Mouse (Mus musculus) CH12.LX (cell line): ENCODE measurements around the gene Tcte1. TPM values are rescaled to one million over a fixed set of nuclear protein-coding genes. Genes with fewer than 3 reads are reported as not detected.
A peak's percentile ranks its signal among the peaks of the same experiment; 100 is the strongest.

Experiments
- DNase-seq: peaks from one replicate; pipeline ENCODE4 v3.0.0-alpha.2; 2013; ENCODE audit errors: extremely low read depth
- H3K27ac ChIP-seq: 2 replicates; pipeline ENCODE4 v1.5.1; 2012; ENCODE audit warnings: low read depth, mild to moderate bottlenecking, control low read depth, moderate library complexity; ENCODE audit not compliant: insufficient read depth
- H3K27me3 ChIP-seq: replicated peaks from 2 replicates; pipeline ENCODE3; 2012; ENCODE audit warnings: inconsistent platforms
- H3K36me3 ChIP-seq, 2 experiments: replicated peaks in 1 of 2; 2 replicates each; pipeline versions ENCODE3 to v1.6.1; 2012; ENCODE audit warnings: inconsistent platforms in 1 of 2, low read length in 1 of 2, mild to moderate bottlenecking in 1 of 2, mixed read lengths in 1 of 2, moderate library complexity in 1 of 2; ENCODE audit not compliant: control insufficient read depth in 1 of 2, insufficient read depth in 1 of 2
- H3K4me1 ChIP-seq, 2 experiments: 2 replicates each; pipeline ENCODE4 v1.6.1; 2012; ENCODE audit warnings: inconsistent platforms in 1 of 2, moderate library complexity in 1 of 2; ENCODE audit not compliant: insufficient read depth in 2 of 2, control insufficient read depth in 1 of 2
- H3K4me2 ChIP-seq: 2 replicates; pipeline ENCODE4 v1.6.1; 2012; ENCODE audit warnings: low read depth, mild to moderate bottlenecking, control low read depth; ENCODE audit not compliant: poor library complexity, insufficient read depth, severe bottlenecking
- H3K4me3 ChIP-seq, 3 experiments: fragments of 150-350 bp in 1 of 3; sonication (generic) in 1 of 3; replicated peaks in 1 of 3; 2 replicates each; pipeline versions ENCODE3 to v1.5.1; 2011 to 2012; ENCODE audit warnings: low read depth in 2 of 3, low read length in 2 of 3, mild to moderate bottlenecking in 2 of 3, moderate library complexity in 2 of 3, control low read depth in 1 of 3, improper control_type of control experiment in 1 of 3, inconsistent platforms in 1 of 3, mixed read lengths in 1 of 3; ENCODE audit not compliant: poor library complexity in 1 of 3
- H3K79me2 ChIP-seq: replicated peaks from 2 replicates; pipeline ENCODE4 v1.6.1; 2012; ENCODE audit warnings: mild to moderate bottlenecking, moderate library complexity; ENCODE audit not compliant: control insufficient read depth, poor library complexity, insufficient read depth, severe bottlenecking; ENCODE audit errors: extremely low read depth
- H3K9ac ChIP-seq: 2 replicates; pipeline ENCODE4 v1.6.1; 2012; ENCODE audit warnings: low read depth, mild to moderate bottlenecking, control low read depth, moderate library complexity; ENCODE audit not compliant: insufficient read depth
- H3K9me3 ChIP-seq: replicated peaks from 2 replicates; pipeline ENCODE3; 2012; ENCODE audit warnings: low read length, inconsistent platforms, mixed read lengths
- BHLHE40 ChIP-seq: IDR thresholded peaks from 2 replicates; pipeline ENCODE4 v1.6.1; 2011; ENCODE audit warnings: mild to moderate bottlenecking, low read depth, low read length, improper control_type of control experiment
- CHD2 ChIP-seq: IDR thresholded peaks from 2 replicates; pipeline ENCODE4 v1.6.1; 2011; ENCODE audit warnings: low read length, improper control_type of control experiment
- CTCF ChIP-seq, 2 experiments: IDR thresholded peaks in 1 of 2; conservative IDR thresholded peaks in 1 of 2; 2 replicates each; pipeline ENCODE4 v1.5.1; 2011 to 2012; ENCODE audit warnings: low read depth in 2 of 2, low read length in 2 of 2, improper control_type of control experiment in 1 of 2, inconsistent platforms in 1 of 2, mild to moderate bottlenecking in 1 of 2, moderate library complexity in 1 of 2
- ELF1 ChIP-seq: IDR thresholded peaks from 2 replicates; pipeline ENCODE4 v1.6.1; 2014; ENCODE audit warnings: low read depth, mild to moderate bottlenecking, inconsistent platforms, low read length, improper control_type of control experiment
- EP300 ChIP-seq: IDR thresholded peaks from 2 replicates; pipeline ENCODE4 v1.6.1; 2011; ENCODE audit warnings: low read length, improper control_type of control experiment
- GABPA ChIP-seq: IDR thresholded peaks from 2 replicates; pipeline ENCODE4 v1.6.1; 2012; ENCODE audit warnings: low read depth, low read length, improper control_type of control experiment, inconsistent platforms; ENCODE audit not compliant: insufficient replicate concordance
- HCFC1 ChIP-seq: IDR thresholded peaks from 2 replicates; pipeline ENCODE4 v1.6.1; 2012; ENCODE audit warnings: low read depth, mild to moderate bottlenecking, inconsistent platforms, low read length, improper control_type of control experiment
- IRF4 ChIP-seq: IDR thresholded peaks from 2 replicates; pipeline ENCODE4 v1.6.1; 2014; ENCODE audit warnings: low read depth, mild to moderate bottlenecking, inconsistent platforms, low read length, improper control_type of control experiment
- JUND ChIP-seq: conservative IDR thresholded peaks from 2 replicates; pipeline ENCODE4 v1.6.1; 2011; ENCODE audit warnings: low read depth, low read length, improper control_type of control experiment
- KAT2A ChIP-seq: IDR thresholded peaks from 2 replicates; pipeline ENCODE4 v1.6.1; 2012; ENCODE audit warnings: low read length, improper control_type of control experiment, inconsistent platforms; ENCODE audit not compliant: insufficient replicate concordance
- MAFK ChIP-seq: IDR thresholded peaks from 2 replicates; pipeline ENCODE4 v1.6.1; 2011; ENCODE audit warnings: low read length, improper control_type of control experiment; ENCODE audit not compliant: insufficient replicate concordance
- MAX ChIP-seq: IDR thresholded peaks from 2 replicates; pipeline ENCODE4 v1.6.1; 2011; ENCODE audit warnings: low read length, improper control_type of control experiment
- MAZ ChIP-seq: IDR thresholded peaks from 2 replicates; pipeline ENCODE4 v1.6.1; 2012; ENCODE audit warnings: low read depth, mild to moderate bottlenecking, inconsistent platforms, low read length, improper control_type of control experiment, moderate library complexity
- MXI1 ChIP-seq: IDR thresholded peaks from 2 replicates; pipeline ENCODE4 v1.6.1; 2011; ENCODE audit warnings: mild to moderate bottlenecking, low read depth, low read length, improper control_type of control experiment
- MYC ChIP-seq: IDR thresholded peaks from 2 replicates; pipeline ENCODE4 v1.6.1; 2011; ENCODE audit warnings: low read depth, mild to moderate bottlenecking, improper control_type of control experiment, low read length
- NELFE ChIP-seq: IDR thresholded peaks from 2 replicates; pipeline ENCODE4 v1.6.1; 2011; ENCODE audit warnings: low read depth, low read length, improper control_type of control experiment
- PAX5 ChIP-seq: IDR thresholded peaks from 2 replicates; pipeline ENCODE4 v1.6.1; 2012; ENCODE audit warnings: low read length, inconsistent platforms, mixed read lengths
- POLR2A ChIP-seq: IDR thresholded peaks from 2 replicates; pipeline ENCODE4 v1.6.1; 2011; ENCODE audit warnings: low read depth, mild to moderate bottlenecking, improper control_type of control experiment, low read length
- POLR2AphosphoS2 ChIP-seq: IDR thresholded peaks from 2 replicates; pipeline ENCODE4 v1.6.1; 2011; ENCODE audit warnings: low read depth, low read length, improper control_type of control experiment
- SIN3A ChIP-seq: IDR thresholded peaks from 2 replicates; pipeline ENCODE4 v1.6.1; 2012; ENCODE audit warnings: low read length, improper control_type of control experiment, inconsistent platforms
- SMC3 ChIP-seq: IDR thresholded peaks from 2 replicates; pipeline ENCODE4 v1.6.1; 2011; ENCODE audit warnings: low read depth, low read length, improper control_type of control experiment
- TCF12 ChIP-seq: IDR thresholded peaks from 2 replicates; pipeline ENCODE4 v1.6.1; 2014; ENCODE audit warnings: low read depth, mild to moderate bottlenecking, inconsistent platforms, low read length, improper control_type of control experiment
- ZC3H11A ChIP-seq: IDR thresholded peaks from 2 replicates; pipeline ENCODE4 v1.6.1; 2012; ENCODE audit warnings: low read depth, mild to moderate bottlenecking, inconsistent platforms, low read length, improper control_type of control experiment
- ZNF384 ChIP-seq: IDR thresholded peaks from 2 replicates; pipeline ENCODE4 v1.6.1; 2012; ENCODE audit warnings: low read depth, low read length, improper control_type of control experiment, inconsistent platforms
- dilution Hi-C: fragments of 300-500 bp; cut with MboI; formaldehyde crosslinking; loops from 2 replicates; pipeline ENCODE4 v1.14.3; 2020; ENCODE audit warnings: low sequenced_read_pairs; ENCODE audit not compliant: extremely low pct_unique_long_range_greater_than_20kb, extremely low pct_ligation_motif_present
- in situ Hi-C: fragments of 300-500 bp; cut with MboI; formaldehyde crosslinking; loops from 3 replicates; pipeline ENCODE4 v1.14.3; 2019; ENCODE audit warnings: low sequenced_read_pairs, low pct_ligation_motif_present, low pct_unique_long_range_greater_than_20kb, mixed read lengths
- polyA plus RNA-seq: library from polyadenylated mRNA; unstranded; fragments of >175 nt; gene quantifications from 2 replicates; pipeline ENCODE4 v1.2.1, GENCODE M21; 2012; ENCODE audit warnings: low read depth; ENCODE audit not compliant: insufficient read length
- total RNA-seq, 2 experiments: library from RNA; depleted of rRNA; stranded (reverse); fragments of 300-350 nt in 1 of 2; fragments of >200 nt in 1 of 2; gene quantifications; 2 replicates each; pipeline ENCODE4 v1.2.3; 2012 to 2014

The Tcte1 gene
- total and polyA plus RNA-seq, 3 experiments: not detected

- H3K79me2 ChIP-seq: peaks cover 13% of the 10 kb centered on the region
- H3K36me3 ChIP-seq: peaks cover 2 to 7% of the 10 kb centered on the region in 2 experiments
- in situ Hi-C loops: loop anchor here (5.0 kb wide), 1 partner anchor 35 kb away; no protein-coding TSS in a partner anchor
- H3K27ac ChIP-seq: peak overlapping the region; percentile 15; the same call in 1 of the 2 replicates
- no peaks in the 10 kb centered on the region for H3K9me3 ChIP-seq
- peaks cover 14 to 42% of the 10 kb centered on the region in 2 experiments for H3K4me1 ChIP-seq
- H3K27me3 ChIP-seq: no peaks in the 10 kb centered on the region
- dilution Hi-C loops: no loop called here
- DNase-seq: peak; percentile 86
- H3K4me2 ChIP-seq: no peak overlapping the region
- no peak overlapping the region for H3K4me3 ChIP-seq
- TF ChIP-seq TCF12 (peak; percentile 60; the same call in 1 of the 2 replicates), GABPA (no peak), CHD2 (no peak), JUND (no peak), HCFC1 (no peak; the same call in 1 of the 2 replicates), KAT2A (no peak), POLR2AphosphoS2 (no peak), PAX5 (no peak), MAZ (peak; percentile 56; the same call in 1 of the 2 replicates), IRF4 (peak; percentile 22; the same call in 1 of the 2 replicates), MXI1 (0 out of 2 replicates have a peak, but pooled peaks have one; percentile 57), EP300 (0 out of 2 replicates have a peak, but pooled peaks have one; percentile 10), SMC3 (peak; percentile 93), CTCF (conservative IDR thresholded peaks at IDR 0.05 in 1 of 2, IDR thresholded peaks at IDR 0.05 in 1 of 2; ENCODE audit: low read depth in 2 of 2, low read length in 2 of 2) (peak; percentile 75 to 99), POLR2A (no peak), SIN3A (peak; percentile 77), ZNF384 (peak; percentile 10; the same call in 1 of the 2 replicates), MYC (peak; percentile 48; the same call in 1 of the 2 replicates), MAX (no peak), ELF1 (peak; percentile 53), BHLHE40 (0 out of 2 replicates have a peak, but pooled peaks have one; percentile 14), MAFK (no peak), NELFE (peak; percentile 54; the same call in 1 of the 2 replicates), ZC3H11A (peak; percentile 76)
- TF ChIP-seq, all 38 proteins: peak for 14
- no peak overlapping the region for H3K9ac ChIP-seq
Measured at GRCm38 (mm10) chr17:45551816-45552451, 28.7 kb downstream of the Tcte1 start.
